Mouse (Mus musculus): ENCODE data around the gene Tmem9b. TPM values are rescaled to one million over a fixed set of nuclear protein-coding genes. Genes with fewer than 3 reads are reported as not detected.
A peak's percentile ranks its signal among the peaks of the same experiment; 100 is the strongest.

Tmem9b gene
- total RNA-seq (2014; fragmentation: Nextera tagmentation): 29.3 and 33.6 TPM in 2 replicates
- 20.3 and 28.0 TPM in 2 replicates for total RNA-seq (2017)

- peak; percentile 90 for ATAC-seq (replicated peaks; ENCODE audit: poor library complexity, severe bottlenecking)
Observed at GRCm38 (mm10) chr7:109752008-109752925, at the start of gene Tmem9b. Gene Tmem9b (minus strand): TSS chr7:109752875.

DNA sequence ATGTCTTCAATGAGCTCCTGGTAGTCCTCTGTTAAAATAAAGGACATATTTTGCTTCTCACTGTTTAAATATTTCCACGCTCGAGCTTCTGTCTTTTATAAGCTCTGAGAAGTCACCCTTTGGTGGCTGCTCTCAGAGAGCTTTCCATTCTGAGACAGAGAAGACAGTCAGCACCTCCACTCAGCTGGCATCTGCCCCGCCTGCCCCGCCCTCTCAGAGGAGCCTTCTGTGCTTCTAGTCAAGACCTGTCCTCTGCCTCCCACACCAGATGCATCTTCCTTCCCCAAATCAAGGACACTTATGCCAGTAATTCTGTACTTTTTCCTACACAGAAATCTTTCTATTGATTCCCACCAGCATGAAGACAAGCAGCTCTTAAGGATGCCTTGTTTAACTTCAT lies 48.0 kb upstream of the Tmem9b start:
- no peak for ATAC-seq (replicated peaks; ENCODE audit: poor library complexity, severe bottlenecking)

- ATAC-seq (replicated peaks; ENCODE audit: poor library complexity, severe bottlenecking): no peak
Observed at GRCm38 (mm10) chr7:109799168-109799567, 46.5 kb upstream of the Tmem9b start.

- ATAC-seq (replicated peaks; ENCODE audit: poor library complexity, severe bottlenecking): no peak
Observed at GRCm38 (mm10) chr7:109795564-109795963, 42.9 kb upstream of the Tmem9b start.

DNA sequence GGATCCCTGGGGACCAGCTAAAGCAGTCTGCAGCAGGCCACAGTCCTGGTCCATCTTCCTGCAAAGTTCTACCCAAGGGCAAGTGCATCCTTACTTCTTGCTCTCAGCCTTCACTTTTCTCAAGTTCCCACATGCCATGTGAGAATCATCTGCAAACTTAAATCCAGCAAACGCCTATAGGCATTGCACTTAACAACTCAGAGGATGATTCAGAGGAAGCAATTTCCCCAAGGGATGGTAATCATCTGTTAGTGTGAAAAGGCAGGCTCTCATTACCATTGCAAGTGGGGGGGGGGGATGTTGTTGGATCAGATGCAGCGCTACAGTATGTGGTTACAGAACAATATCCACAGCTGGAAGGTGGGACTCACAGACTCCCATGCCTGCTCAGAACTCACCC lies 41.9 kb upstream of the Tmem9b start:
- no peak for ATAC-seq (replicated peaks; ENCODE audit: poor library complexity, severe bottlenecking)

DNA sequence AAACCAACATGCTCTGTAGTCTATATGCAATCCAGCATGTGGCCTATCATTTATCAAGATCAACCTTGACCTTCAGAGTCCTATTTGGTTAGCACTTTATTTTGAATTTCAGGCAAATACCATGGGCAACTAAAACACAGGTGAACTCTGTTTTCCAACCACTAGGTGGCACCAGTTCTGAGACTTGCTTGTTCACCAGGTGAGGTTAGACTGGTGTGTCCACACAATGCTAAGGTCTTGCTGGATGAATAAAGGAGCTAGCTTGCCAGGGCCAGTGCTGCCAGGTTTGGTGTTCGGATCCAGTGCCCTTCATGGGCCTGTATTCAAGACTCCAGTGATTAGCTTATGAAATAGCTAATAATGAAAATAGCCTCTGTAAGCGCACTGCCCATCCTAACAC lies 40.1 kb upstream of the Tmem9b start:
- ATAC-seq (replicated peaks; ENCODE audit: poor library complexity, severe bottlenecking): peak; percentile 78

- no peak for ATAC-seq (replicated peaks; ENCODE audit: poor library complexity, severe bottlenecking)
Observed at GRCm38 (mm10) chr7:109790818-109791217, 38.1 kb upstream of the Tmem9b start.

- ATAC-seq (replicated peaks; ENCODE audit: poor library complexity, severe bottlenecking): no peak
Observed at GRCm38 (mm10) chr7:109787860-109788259, 35.2 kb upstream of the Tmem9b start.

DNA sequence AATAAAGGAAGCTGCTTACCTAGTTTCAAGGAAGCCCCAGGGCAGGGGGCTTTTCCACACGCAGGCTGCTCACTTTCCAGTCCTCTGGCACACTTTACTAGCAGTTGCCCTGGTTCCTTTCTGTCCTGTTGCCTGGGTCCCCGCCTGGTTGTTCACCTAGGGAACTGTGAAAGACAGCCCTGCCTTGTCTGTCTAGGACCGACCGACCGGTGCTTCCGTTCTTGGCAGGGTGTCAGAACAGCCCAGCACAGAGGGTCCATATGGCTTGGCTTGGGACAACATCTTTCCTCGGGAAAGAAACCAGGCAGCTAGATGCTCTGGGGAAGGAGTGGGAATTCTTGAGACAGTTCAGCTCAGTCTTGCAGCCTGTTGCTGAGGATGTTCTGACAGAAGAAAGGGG lies 30.6 kb upstream of the Tmem9b start:
- ATAC-seq (replicated peaks; ENCODE audit: poor library complexity, severe bottlenecking): no peak

DNA sequence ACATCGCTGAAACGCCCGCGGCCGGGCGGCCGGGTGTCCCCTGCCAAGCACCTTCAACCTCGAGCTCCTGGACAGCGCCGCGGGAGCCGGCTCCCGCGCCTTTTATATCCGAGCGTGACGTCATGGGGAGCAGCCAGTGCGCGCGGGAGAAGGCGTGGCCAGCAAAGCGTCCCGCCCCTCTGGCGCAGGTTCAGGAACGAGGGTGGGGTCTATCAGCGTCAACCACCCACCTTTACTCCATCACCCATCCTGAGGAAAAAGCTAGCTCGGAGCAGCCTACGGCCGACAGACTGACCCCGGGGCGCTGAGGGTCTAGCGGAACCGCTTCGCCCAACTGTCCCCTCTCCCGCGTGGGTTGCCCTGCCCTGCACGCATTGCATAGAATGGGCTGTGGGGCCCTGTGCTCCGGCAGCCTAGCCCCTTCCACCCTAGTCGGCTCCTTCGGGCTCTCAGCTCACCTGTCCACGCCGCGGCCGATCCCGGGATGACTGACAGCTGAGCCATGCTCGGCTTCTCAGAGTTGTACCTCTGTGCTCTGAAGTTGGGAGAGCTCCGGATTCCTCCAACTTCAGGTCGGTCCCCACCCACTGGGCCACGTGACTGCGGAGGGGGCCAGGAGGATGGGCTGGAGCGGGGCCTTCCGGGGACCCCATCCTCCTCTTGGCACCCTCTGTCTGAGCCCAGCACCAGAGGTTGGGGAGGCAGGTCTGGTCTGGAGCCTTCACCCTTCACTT lies 29.0 kb upstream of the Tmem9b start, which contains the start of gene Nrip3:
Gene Nrip3 (minus strand): TSS at position 556 of the 734 bp plus-strand sequence.
- ATAC-seq (replicated peaks; ENCODE audit: poor library complexity, severe bottlenecking): peak; percentile 88

DNA sequence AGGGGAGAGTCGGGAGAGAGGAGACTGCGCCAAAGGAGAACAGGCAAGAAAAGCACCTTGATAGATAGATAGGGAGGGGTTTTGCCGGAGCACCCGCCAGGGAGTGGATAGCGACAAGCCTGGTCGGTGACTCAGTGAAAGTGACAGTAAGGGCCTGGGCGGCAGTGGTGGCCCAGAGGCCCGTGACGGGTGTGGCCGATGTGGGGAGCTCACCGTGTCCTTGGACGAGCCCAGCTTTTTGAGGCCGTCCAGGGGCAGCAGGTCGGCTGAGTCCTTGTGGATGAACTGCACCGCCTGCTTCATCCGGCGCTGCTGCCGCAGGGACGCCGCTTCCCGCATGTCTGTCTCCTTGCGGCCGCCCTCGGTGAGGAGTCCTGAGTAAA lies 28.4 kb upstream of the Tmem9b start:
- peak; percentile 54 for ATAC-seq (replicated peaks; ENCODE audit: poor library complexity, severe bottlenecking)

DNA sequence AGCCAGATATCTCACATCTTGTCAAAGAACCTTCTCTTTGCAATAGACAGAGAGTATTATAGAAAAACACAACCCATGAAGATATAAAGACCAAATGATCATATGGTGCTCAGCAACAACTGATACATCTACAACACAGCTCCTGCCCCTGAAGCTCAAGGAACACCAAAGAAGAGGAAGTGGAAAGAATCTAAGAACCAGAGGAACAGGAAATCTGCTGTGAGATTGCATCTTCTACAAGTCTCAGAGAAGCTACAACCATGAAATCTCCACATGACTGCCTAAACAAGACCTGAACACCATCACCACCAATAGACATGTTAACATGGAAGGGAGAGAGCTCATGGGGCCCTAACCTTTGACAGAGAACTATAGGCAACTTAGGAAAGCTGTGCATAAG lies 19.6 kb upstream of the Tmem9b start:
- ATAC-seq (replicated peaks; ENCODE audit: poor library complexity, severe bottlenecking): no peak; the same call in 1 of the 2 replicates

GRCm38 (mm10) chr7:109768699-109769383 lies 16.2 kb upstream of the Tmem9b start:
- no peak for ATAC-seq (replicated peaks; ENCODE audit: poor library complexity, severe bottlenecking)

- no peak for ATAC-seq (replicated peaks; ENCODE audit: poor library complexity, severe bottlenecking)
Observed at GRCm38 (mm10) chr7:109767575-109768350, 15.1 kb upstream of the Tmem9b start.

DNA sequence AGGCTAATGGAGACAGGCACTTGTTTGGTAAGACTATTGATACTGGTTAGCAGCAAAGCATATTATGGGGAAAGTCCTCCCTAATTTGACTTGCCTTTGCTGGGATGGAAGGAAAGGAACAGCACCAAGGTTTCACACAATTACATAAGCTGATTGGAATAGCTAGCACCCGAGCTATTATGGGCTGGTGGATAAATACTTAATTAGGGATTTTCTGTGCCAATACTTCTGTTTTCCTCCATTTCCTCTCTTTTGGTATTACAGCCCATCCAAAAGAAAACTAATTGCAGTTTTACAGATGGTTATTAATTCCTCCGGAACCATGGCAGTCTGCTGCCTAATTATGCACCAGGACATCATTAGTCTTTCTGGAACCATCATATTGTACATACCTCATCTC lies 11.3 kb upstream of the Tmem9b start:
- no peak for ATAC-seq (replicated peaks; ENCODE audit: poor library complexity, severe bottlenecking)

- ATAC-seq (replicated peaks; ENCODE audit: poor library complexity, severe bottlenecking): no peak
Observed at GRCm38 (mm10) chr7:109756291-109756690, 3.6 kb upstream of the Tmem9b start.

DNA sequence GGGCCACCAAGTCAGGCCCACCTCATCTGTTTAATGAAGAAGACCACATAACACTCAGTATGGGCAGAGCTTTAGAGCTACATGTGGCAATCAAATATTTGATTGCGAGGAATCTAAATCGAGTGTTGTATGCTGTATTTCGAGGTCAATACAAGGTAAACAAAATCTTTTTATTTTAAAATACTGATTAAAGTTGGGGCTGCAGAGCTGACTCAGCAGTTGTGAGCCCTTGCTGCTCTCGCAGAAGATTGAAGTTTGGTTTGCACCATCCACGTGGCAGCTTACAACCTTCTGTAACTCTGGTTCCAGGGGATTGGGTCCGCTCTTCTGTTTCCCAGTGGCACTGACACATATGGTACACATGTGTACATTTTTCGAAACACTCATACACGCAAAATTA lies 1.4 kb upstream of the Tmem9b start:
- ATAC-seq (replicated peaks; ENCODE audit: poor library complexity, severe bottlenecking): no peak

DNA sequence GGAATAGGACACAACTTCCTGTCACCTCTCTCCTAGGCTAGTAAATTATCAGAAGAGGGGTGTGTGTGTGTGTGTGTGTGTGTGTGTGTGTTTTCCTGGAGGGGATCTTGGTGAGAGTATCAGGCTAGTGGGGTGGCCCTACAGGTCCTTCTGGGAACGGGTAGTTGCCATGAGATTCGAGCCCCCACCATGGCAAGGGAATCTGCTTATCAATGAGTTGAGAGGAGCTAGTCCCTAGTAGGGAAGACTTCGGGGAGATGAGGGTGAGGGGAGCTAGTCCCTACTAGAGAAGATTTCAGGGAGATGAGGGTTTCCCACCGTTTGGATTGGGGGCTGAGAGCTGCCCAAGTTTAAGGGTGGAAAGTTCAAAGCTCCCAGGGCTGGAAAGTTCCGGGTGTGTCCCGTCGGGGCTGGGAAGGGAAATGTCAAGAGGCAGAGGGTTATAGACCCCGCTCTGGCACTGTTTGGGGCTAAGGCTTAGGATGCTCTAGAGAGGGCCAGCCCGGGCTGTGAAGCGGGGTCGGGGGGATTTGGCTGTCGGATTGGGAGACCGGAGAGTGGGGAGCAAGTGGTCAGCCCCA lies 1.2 kb downstream of the Tmem9b start:
- ATAC-seq (replicated peaks; ENCODE audit: poor library complexity, severe bottlenecking): 0 out of 2 replicates have a peak, but pooled peaks have one; percentile 3

DNA sequence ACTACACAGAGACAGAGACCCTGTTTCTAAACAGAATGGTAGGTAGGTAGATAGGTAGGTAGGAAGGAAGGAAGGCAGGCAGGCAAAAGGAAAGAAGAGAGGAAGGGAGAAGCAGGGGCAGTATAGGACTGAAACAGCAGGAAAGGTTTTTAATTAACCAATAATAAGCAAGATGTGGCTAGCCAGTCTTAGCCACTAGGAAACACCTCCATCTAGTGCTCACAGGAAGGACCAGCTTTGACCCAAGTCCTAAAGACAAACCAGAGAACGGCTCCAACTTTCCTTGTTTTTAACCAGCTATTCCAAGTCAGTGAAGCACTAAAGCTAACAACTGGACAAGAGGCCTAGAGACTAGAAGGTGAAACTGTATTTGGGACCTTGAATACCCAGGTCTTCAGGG lies 4.9 kb downstream of the Tmem9b start:
- ATAC-seq (replicated peaks; ENCODE audit: poor library complexity, severe bottlenecking): no peak

DNA sequence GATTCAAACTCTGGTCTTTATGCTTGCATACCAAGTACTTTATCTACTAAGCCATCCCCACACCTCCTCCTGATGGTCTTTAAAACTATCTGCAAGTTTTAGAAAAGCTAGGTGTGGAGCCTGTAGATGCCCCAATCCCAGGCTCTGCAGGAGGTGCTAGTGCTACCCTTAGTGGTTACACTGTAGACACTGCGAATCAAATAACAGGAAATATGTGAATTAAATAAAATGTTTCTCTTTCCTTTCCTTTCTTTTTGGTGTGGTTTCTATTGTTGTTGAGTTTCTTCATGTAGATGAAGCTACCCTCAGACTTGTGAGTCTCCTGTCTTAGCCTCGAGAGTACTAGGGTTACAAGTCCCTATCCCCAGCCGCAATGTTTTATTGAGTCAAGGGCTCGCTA lies 11.0 kb downstream of the Tmem9b start:
- no peak for ATAC-seq (replicated peaks; ENCODE audit: poor library complexity, severe bottlenecking)

All from granulocyte monocyte progenitor cell, adult 5-6 weeks (primary cell).